14 mouse cellular contexts compared by ENCODE assay signal in genomic region chr5:132975303-132975932, GRCm38 (mm10).
"Had no signal": no experiment of that assay in that cellular context is flagged by ENCODE, and none has a peak within 500 bp of the region (broad histone marks: within the 10 kb centered on the region; RNA-seq: fewer than 3 reads in every experiment).

No protein-coding gene starts in this region.

- H3K4me3 ChIP-seq: limb, embryonic 13.5 days; neural tube, embryonic 13.5 days had no signal

- H3K27me3 ChIP-seq: limb, embryonic 13.5 days; neural tube, embryonic 13.5 days had no signal

- H3K4me2 ChIP-seq: limb, embryonic 13.5 days; neural tube, embryonic 13.5 days had no signal

- DNase-seq: kidney, adult 11 months; kidney, adult 9 months; kidney, postnatal 36 days; layer of hippocampus, adult 9-11 months; layer of hippocampus, postnatal 36 days; left cerebral cortex, postnatal 4 days; lung, adult 18-20 months; right cerebral cortex, postnatal 14 days; thymus, postnatal 36 days had no signal

- H3K27ac ChIP-seq: kidney, postnatal 0 days; limb, embryonic 13.5 days; liver, embryonic 14.5 days; neural tube, embryonic 13.5 days; stomach, postnatal 0 days had no signal

- H3K9ac ChIP-seq: limb, embryonic 13.5 days; liver, embryonic 14.5 days; neural tube, embryonic 13.5 days had no signal

- H3K36me3 ChIP-seq: limb, embryonic 13.5 days; neural tube, embryonic 13.5 days had no signal
